In the genomic region with DNA sequence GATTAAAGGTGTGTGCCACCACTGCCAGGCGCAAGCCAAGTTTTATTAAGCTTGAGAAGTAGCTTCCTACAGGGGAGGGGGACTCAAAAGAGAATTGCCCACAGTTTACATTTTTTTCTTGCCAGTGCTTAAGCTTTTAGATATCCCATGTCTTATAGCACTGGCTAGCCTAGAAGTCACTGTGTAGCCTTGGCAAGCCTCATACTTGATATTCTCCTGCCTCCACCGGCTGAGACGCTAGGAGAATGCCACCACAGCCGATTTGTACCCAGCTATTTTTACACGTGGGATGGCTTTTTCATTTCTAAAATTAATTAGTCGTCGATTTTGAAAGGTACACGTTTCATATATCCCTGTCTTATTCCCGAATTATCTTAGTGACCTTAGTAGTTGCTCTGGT, we compare ENCODE assay signal across 8 mouse cellular contexts. TPM values are rescaled to one million over a fixed set of nuclear protein-coding genes. Genes with fewer than 3 reads are reported as not detected.
DNase-seq lines count a peak whose midpoint lies in the region; ATAC-seq and TF ChIP-seq lines count a peak whose summit lies in the region.

No protein-coding gene starts in this region.

- 25% methylated on average over 9 of the region's 9 CpGs for WGBS in heart, embryonic 11.5 days (ENCODE audit: insufficient replicate concordance)
- WGBS in forebrain, embryonic 16.5 days, result 25% methylated on average over 9 of the region's 9 CpGs
- 25% methylated on average over 9 of the region's 9 CpGs for WGBS in liver, embryonic 16.5 days (ENCODE audit: insufficient replicate concordance)

- in situ Hi-C loops in ES-E14 (cut with MboI; ENCODE audit: low sequenced_read_pairs in 2 of 2, unreplicated experiment in 2 of 2), result no loop called here

- H3K9me3 ChIP-seq in heart, embryonic 11.5 days (replicated peaks; ENCODE audit: control insufficient read depth, low read length), result no peaks in the 10 kb centered on the region
- H3K9me3 ChIP-seq in ES-E14 (ENCODE audit: control insufficient read depth, insufficient read depth, low read depth, low read length), result no peaks in the 10 kb centered on the region
- H3K9me3 ChIP-seq in forebrain, embryonic 16.5 days (ENCODE audit: control insufficient read depth, low read length), result no peaks in the 10 kb centered on the region
- no peaks in the 10 kb centered on the region for H3K9me3 ChIP-seq in liver, embryonic 16.5 days (replicated peaks; ENCODE audit: control insufficient read depth, low read length)

- H3K4me3 ChIP-seq in heart, embryonic 11.5 days (ENCODE audit: low read depth, low read length), result peak overlapping the region; percentile 100
- H3K4me3 ChIP-seq in ES-E14 (ENCODE audit: insufficient read depth in 1 of 2, low read depth in 1 of 2, low read length in 2 of 2, poor library complexity in 1 of 2, severe bottlenecking in 1 of 2), result peak overlapping the region; percentile 41 to 88
- H3K4me3 ChIP-seq in forebrain, embryonic 16.5 days (replicated peaks; ENCODE audit: low read length), result peak overlapping the region; percentile 97
- peak overlapping the region; percentile 96 for H3K4me3 ChIP-seq in liver, embryonic 16.5 days (ENCODE audit: low read depth, low read length)

- peak overlapping the region; percentile 79 for H3K27ac ChIP-seq in heart, embryonic 11.5 days (ENCODE audit: low read depth, low read length)
- no peak overlapping the region for H3K27ac ChIP-seq in ES-E14 (ENCODE audit: insufficient read depth, low read depth, low read length, poor library complexity, severe bottlenecking)
- H3K27ac ChIP-seq in forebrain, embryonic 16.5 days (ENCODE audit: low read length), result no peak overlapping the region
- H3K27ac ChIP-seq in liver, embryonic 16.5 days (ENCODE audit: low read length), result peak overlapping the region; percentile 99

- peak overlapping the region; percentile 79 for H3K9ac ChIP-seq in heart, embryonic 11.5 days (ENCODE audit: low read depth, low read length)
- no peak overlapping the region for H3K9ac ChIP-seq in ES-E14 (ENCODE audit: insufficient read depth, low read depth, low read length, poor library complexity, severe bottlenecking)
- peak overlapping the region; percentile 51 for H3K9ac ChIP-seq in forebrain, embryonic 16.5 days (replicated peaks; ENCODE audit: low read depth, low read length)
- peak overlapping the region; percentile 66 for H3K9ac ChIP-seq in liver, embryonic 16.5 days (ENCODE audit: low read depth, low read length)

- intact Hi-C loops in heart, postnatal 14 days (cut with DNase I), result no loop called here

- H3K4me2 ChIP-seq in heart, embryonic 11.5 days, result peak overlapping the region; percentile 89
- peak overlapping the region; percentile 95 for H3K4me2 ChIP-seq in forebrain, embryonic 16.5 days (ENCODE audit: low read length)
- H3K4me2 ChIP-seq in liver, embryonic 16.5 days (ENCODE audit: low read depth, low read length), result peak overlapping the region; percentile 81

- H3K4me1 ChIP-seq in heart, embryonic 11.5 days (ENCODE audit: control insufficient read depth, insufficient read depth, low read length), result peaks cover 20% of the 10 kb centered on the region
- H3K4me1 ChIP-seq in ES-E14 (ENCODE audit: control insufficient read depth in 2 of 2, insufficient read depth in 2 of 2, low read length in 2 of 2, poor library complexity in 1 of 2), result peaks cover 0 to 2% of the 10 kb centered on the region in 2 experiments; a peak in 2 of 4 replicates
- H3K4me1 ChIP-seq in forebrain, embryonic 16.5 days (replicated peaks; ENCODE audit: control insufficient read depth, insufficient read depth, low read length), result peaks cover 30% of the 10 kb centered on the region
- peaks cover 42% of the 10 kb centered on the region for H3K4me1 ChIP-seq in liver, embryonic 16.5 days (ENCODE audit: control insufficient read depth, low read depth, low read length)

- H3K27me3 ChIP-seq in heart, embryonic 11.5 days (ENCODE audit: control insufficient read depth, insufficient read depth, low read length), result no peaks in the 10 kb centered on the region
- H3K27me3 ChIP-seq in forebrain, embryonic 16.5 days (replicated peaks; ENCODE audit: control insufficient read depth, insufficient read depth, low read length), result no peaks in the 10 kb centered on the region
- H3K27me3 ChIP-seq in liver, embryonic 16.5 days (ENCODE audit: control insufficient read depth, insufficient read depth, low read depth, low read length), result no peaks in the 10 kb centered on the region

- DNase-seq in heart, postnatal 14 days, result no peak
- no peak for DNase-seq in ES-E14 (ENCODE audit: low read depth, low spot score)
- DNase-seq in layer of hippocampus, postnatal 14 days (ENCODE audit: low spot score in 2 of 2), result no peak

- H3K36me3 ChIP-seq in heart, embryonic 11.5 days (ENCODE audit: control insufficient read depth, insufficient read depth, low read length), result peaks cover 31% of the 10 kb centered on the region
- peaks cover 27% of the 10 kb centered on the region for H3K36me3 ChIP-seq in ES-E14 (ENCODE audit: control insufficient read depth, insufficient read depth, low read length, poor library complexity, severe bottlenecking)
- peaks cover 32% of the 10 kb centered on the region for H3K36me3 ChIP-seq in forebrain, embryonic 16.5 days (ENCODE audit: control insufficient read depth, insufficient read depth)
- H3K36me3 ChIP-seq in liver, embryonic 16.5 days (ENCODE audit: control insufficient read depth, insufficient read depth), result peaks cover 68% of the 10 kb centered on the region

- no peak for ATAC-seq in heart, embryonic 11.5 days (replicated peaks; ENCODE audit: insufficient number of reproducible peaks, low FRiP score, low TSS enrichment)
- ATAC-seq in forebrain, embryonic 16.5 days, result peak; percentile 11
- ATAC-seq in liver, embryonic 16.5 days (ENCODE audit: low read depth), result no peak
- no peak for ATAC-seq in CD4-positive, CD25-positive, alpha-beta regulatory T cell, adult 4 months
- ATAC-seq in megakaryocyte-erythroid progenitor cell, adult 5-6 weeks (replicated peaks; ENCODE audit: low FRiP score, low TSS enrichment, poor library complexity, severe bottlenecking), result no peak

TF ChIP-seq in ES-E14, 5 proteins besides CTCF, POLR2A, EP300 and RAD21:
- TF ChIP-seq ZC3H11A (IDR thresholded peaks at IDR 0.05; ENCODE audit: borderline replicate concordance, low read depth, low read length) (no peak), HCFC1 (IDR thresholded peaks at IDR 0.05; ENCODE audit: borderline replicate concordance, insufficient read depth, low read length) (no peak), ZNF384 (IDR thresholded peaks at IDR 0.05; ENCODE audit: low read depth, low read length) (no peak), CHD2 (IDR thresholded peaks at IDR 0.05; ENCODE audit: low read depth, low read length) (no peak), MAFK (IDR thresholded peaks at IDR 0.05; ENCODE audit: insufficient read depth, low read depth, low read length) (no peak)

RNA-seq across cellular contexts. Expression of gene Syf2, which starts 0.5 kb away (rescaled TPM):
- polyA plus RNA-seq in heart, embryonic 11.5 days (2014; fragmentation: Nextera tagmentation; extraction: Ambion mirVana), result 59.5 and 61.5 TPM in 2 replicates
- total RNA-seq in heart, postnatal 14 days (2021), result 10 to 100 TPM; 45.1 to 48.7 TPM
- 68.3 and 76.6 TPM in 2 replicates for total RNA-seq in ES-E14 (2012; rRNA removed)
- 73.2 and 78.4 TPM in 2 replicates for polyA plus RNA-seq in forebrain, embryonic 16.5 days (2015; fragmentation: Nextera tagmentation; extraction: Ambion mirVana)
- 43.9 and 47.8 TPM in 2 replicates for polyA plus RNA-seq in liver, embryonic 16.5 days (2015; fragmentation: Nextera tagmentation; extraction: Ambion mirVana)
- 10 to 100 TPM; 42.6 to 43.8 TPM for total RNA-seq in layer of hippocampus, postnatal 14 days (2021)
- 100 to 1,000 TPM; 215 to 219 TPM for polyA plus RNA-seq in CD4-positive, CD25-positive, alpha-beta regulatory T cell, adult 4 months (2017; shearing (Covaris generic))
- 64.4 and 88.9 TPM in 2 replicates for total RNA-seq in megakaryocyte-erythroid progenitor cell, adult 5-6 weeks (2014; fragmentation: Nextera tagmentation)
- total RNA-seq in megakaryocyte-erythroid progenitor cell, adult 5-6 weeks (2017), result 208 and 338 TPM in 2 replicates

RNA-seq across cellular contexts. Expression of gene Rsrp1, which starts 6.8 kb away (rescaled TPM):
- polyA plus RNA-seq in heart, embryonic 11.5 days (2014; fragmentation: Nextera tagmentation; extraction: Ambion mirVana), result 331 and 353 TPM in 2 replicates
- 100 to 1,000 TPM; 226 to 260 TPM for total RNA-seq in heart, postnatal 14 days (2021)
- 93.9 and 130 TPM in 2 replicates for total RNA-seq in ES-E14 (2012; rRNA removed)
- 644 and 645 TPM in 2 replicates for polyA plus RNA-seq in forebrain, embryonic 16.5 days (2015; fragmentation: Nextera tagmentation; extraction: Ambion mirVana)
- 315 and 330 TPM in 2 replicates for polyA plus RNA-seq in liver, embryonic 16.5 days (2015; fragmentation: Nextera tagmentation; extraction: Ambion mirVana)
- 100 to 1,000 TPM; 241 to 268 TPM for total RNA-seq in layer of hippocampus, postnatal 14 days (2021)
- polyA plus RNA-seq in CD4-positive, CD25-positive, alpha-beta regulatory T cell, adult 4 months (2017; shearing (Covaris generic)), result 100 to 1,000 TPM; 223 to 361 TPM
- total RNA-seq in megakaryocyte-erythroid progenitor cell, adult 5-6 weeks (2014; fragmentation: Nextera tagmentation), result 371 and 563 TPM in 2 replicates
- total RNA-seq in megakaryocyte-erythroid progenitor cell, adult 5-6 weeks (2017), result 122 and 226 TPM in 2 replicates

RNA-seq across cellular contexts. Expression of gene Tmem50a, which starts 15.4 kb away (rescaled TPM):
- 149 and 150 TPM in 2 replicates for polyA plus RNA-seq in heart, embryonic 11.5 days (2014; fragmentation: Nextera tagmentation; extraction: Ambion mirVana)
- 10 to 100 TPM; 74.2 to 75.7 TPM for total RNA-seq in heart, postnatal 14 days (2021)
- 118 and 183 TPM in 2 replicates for total RNA-seq in ES-E14 (2012; rRNA removed)
- 201 and 205 TPM in 2 replicates for polyA plus RNA-seq in forebrain, embryonic 16.5 days (2015; fragmentation: Nextera tagmentation; extraction: Ambion mirVana)
- 79.1 and 82.5 TPM in 2 replicates for polyA plus RNA-seq in liver, embryonic 16.5 days (2015; fragmentation: Nextera tagmentation; extraction: Ambion mirVana)
- total RNA-seq in layer of hippocampus, postnatal 14 days (2021), result 100 to 1,000 TPM; 112 TPM
- polyA plus RNA-seq in CD4-positive, CD25-positive, alpha-beta regulatory T cell, adult 4 months (2017; shearing (Covaris generic)), result 100 to 1,000 TPM; 529 to 546 TPM
- total RNA-seq in megakaryocyte-erythroid progenitor cell, adult 5-6 weeks (2014; fragmentation: Nextera tagmentation), result 82.2 and 101 TPM in 2 replicates
- total RNA-seq in megakaryocyte-erythroid progenitor cell, adult 5-6 weeks (2017), result 163 and 179 TPM in 2 replicates

Comparison
In these comparisons a context has a peak if more than half of its experiments do, and no peak if none do; other contexts are left out.
1. H3K27ac ChIP-seq: peak in heart, embryonic 11.5 days (single experiment) and liver, embryonic 16.5 days (single experiment); none in ES-E14 (single experiment) and forebrain, embryonic 16.5 days (single experiment).
2. Peak in every context shown above with its lines, with median percentiles within 50 percentile points of each other: H3K4me2 ChIP-seq and H3K4me3 ChIP-seq.